In the genomic region with DNA sequence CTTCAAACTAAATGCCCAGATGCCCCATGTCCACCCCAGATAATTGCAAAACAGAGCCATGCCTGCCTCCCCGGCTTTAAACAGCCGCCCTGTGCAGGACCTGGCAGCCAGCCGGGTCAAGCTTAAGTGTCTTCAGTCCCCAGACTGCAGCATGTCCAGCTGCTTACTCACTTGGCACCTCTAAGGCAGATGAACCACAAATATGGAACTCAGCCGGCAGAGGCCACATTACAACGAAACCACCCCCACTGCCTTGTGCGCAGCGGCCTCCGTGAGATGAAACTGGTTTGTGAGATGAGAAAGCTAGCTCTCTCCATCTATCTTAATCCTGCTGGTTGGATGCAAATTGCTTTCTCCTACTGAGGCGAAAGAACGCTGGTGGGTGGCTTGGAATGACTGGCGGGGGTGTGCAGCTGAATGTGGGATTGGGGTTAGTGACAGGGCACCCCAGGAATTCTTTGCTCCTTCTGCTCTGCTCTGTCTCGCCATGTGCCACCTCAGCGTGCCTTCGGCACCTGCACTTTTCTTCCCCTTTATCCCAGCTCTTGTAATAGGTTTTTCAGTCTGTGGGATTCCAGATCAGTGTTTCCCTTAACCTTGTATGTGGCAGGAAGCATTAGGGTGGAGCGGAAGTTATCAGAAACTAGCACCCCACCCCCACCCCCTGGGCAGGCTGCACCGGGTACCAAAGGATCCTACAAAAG, we compare ENCODE assay signal across 9 mouse cellular contexts. TPM values are rescaled to one million over a fixed set of nuclear protein-coding genes. Genes with fewer than 3 reads are reported as not detected.
DNase-seq lines count a peak whose midpoint lies in the region; ATAC-seq lines count a peak whose summit lies in the region.
"Had no signal": no experiment of that assay in that cellular context is flagged by ENCODE, and none has a peak within 500 bp of the region (broad histone marks: within the 10 kb centered on the region; RNA-seq: fewer than 3 reads in every experiment).

No protein-coding gene starts in this region.

- peak overlapping the region; percentile 71 for H3K27ac ChIP-seq in hindbrain, embryonic 13.5 days
- peak overlapping the region; percentile 18 for H3K27ac ChIP-seq in midbrain, embryonic 15.5 days
- H3K27ac ChIP-seq: liver, embryonic 14.5 days had no signal

- H3K9me3 ChIP-seq in hindbrain, embryonic 13.5 days, result no peaks in the 10 kb centered on the region
- no peaks in the 10 kb centered on the region for H3K9me3 ChIP-seq in midbrain, embryonic 15.5 days

- peaks cover 11% of the 10 kb centered on the region; the same call in 1 of the 2 replicates for H3K4me1 ChIP-seq in hindbrain, embryonic 13.5 days (replicated peaks)
- H3K4me1 ChIP-seq in midbrain, embryonic 15.5 days, result peaks cover 8% of the 10 kb centered on the region; the same call in 1 of the 2 replicates

- no peaks in the 10 kb centered on the region for H3K36me3 ChIP-seq in hindbrain, embryonic 13.5 days
- no peaks in the 10 kb centered on the region for H3K36me3 ChIP-seq in midbrain, embryonic 15.5 days (replicated peaks)

- 40% methylated on average over 16 of the region's 16 CpGs for WGBS in hindbrain, embryonic 13.5 days
- WGBS in midbrain, embryonic 15.5 days, result 30% methylated on average over 16 of the region's 16 CpGs

- no peaks in the 10 kb centered on the region for H3K27me3 ChIP-seq in hindbrain, embryonic 13.5 days
- no peaks in the 10 kb centered on the region for H3K27me3 ChIP-seq in midbrain, embryonic 15.5 days (replicated peaks)

- DNase-seq in cerebellum, postnatal 10 days, result peak; percentile 64 to 74
- DNase-seq in cerebellum, adult 9-11 months, result no peak
- DNase-seq in 3T3-L1 (ENCODE audit: low read depth, low spot score), result peak; percentile 98
- peak; percentile 61 to 68 for DNase-seq in frontal cortex, postnatal 36 days (ENCODE audit: low spot score in 2 of 2)
- DNase-seq in testis, postnatal 10 days (ENCODE audit: low spot score), result no peak

- 0 out of 2 replicates have a peak overlapping the region, but pooled peaks have one; percentile 6 for H3K9ac ChIP-seq in hindbrain, embryonic 13.5 days
- no peak overlapping the region for H3K9ac ChIP-seq in midbrain, embryonic 15.5 days
- H3K9ac ChIP-seq: liver, embryonic 14.5 days had no signal

- no peak overlapping the region for H3K4me3 ChIP-seq in hindbrain, embryonic 13.5 days
- H3K4me3 ChIP-seq in midbrain, embryonic 15.5 days, result no peak overlapping the region

- ATAC-seq in hindbrain, embryonic 13.5 days (ENCODE audit: low FRiP score), result no peak
- no peak for ATAC-seq in midbrain, embryonic 15.5 days (replicated peaks)
- ATAC-seq in megakaryocyte, adult 5-6 weeks (ENCODE audit: poor library complexity, severe bottlenecking), result no peak

- H3K4me2 ChIP-seq in hindbrain, embryonic 13.5 days, result no peak overlapping the region
- peak overlapping the region; percentile 3; the same call in 1 of the 2 replicates for H3K4me2 ChIP-seq in midbrain, embryonic 15.5 days

RNA-seq across cellular contexts. Expression of a gene that starts 29.2 kb away (rescaled TPM):
- 1.6 and 2.1 TPM in 2 replicates for polyA plus RNA-seq in hindbrain, embryonic 13.5 days (2015; fragmentation: Nextera tagmentation; extraction: Ambion mirVana)
- polyA plus RNA-seq in midbrain, embryonic 15.5 days (2015; fragmentation: Nextera tagmentation; extraction: Ambion mirVana), result 5.3 and 5.8 TPM in 2 replicates
- not detected in 2 replicates for total RNA-seq in megakaryocyte, adult 5-6 weeks (2015)
- not detected in 2 replicates for total RNA-seq in megakaryocyte, adult 5-6 weeks (2017)

Comparison
In these comparisons a context has a peak if more than half of its experiments do, and no peak if none do; other contexts are left out.
1. DNase-seq: peak in cerebellum, postnatal 10 days (2 of 2), 3T3-L1 (single experiment) and frontal cortex, postnatal 36 days (2 of 2); none in cerebellum, adult 9-11 months (single experiment) and testis, postnatal 10 days (single experiment).